Mouse (Mus musculus) brain, adult 2 months (tissue): ENCODE measurements at regions not wholly inside any gene's neighbourhood (a gene's known extent, or its start where the extent isn't known, plus 50 kb on each side); places are given as distances from the start of the nearest gene placed in this dataset.

ENCODE experiments used
- DNase-seq: peaks from one replicate; pipeline ENCODE4 v3.0.0; 2011; ENCODE audit warnings: low read depth, low spot score

DNA sequence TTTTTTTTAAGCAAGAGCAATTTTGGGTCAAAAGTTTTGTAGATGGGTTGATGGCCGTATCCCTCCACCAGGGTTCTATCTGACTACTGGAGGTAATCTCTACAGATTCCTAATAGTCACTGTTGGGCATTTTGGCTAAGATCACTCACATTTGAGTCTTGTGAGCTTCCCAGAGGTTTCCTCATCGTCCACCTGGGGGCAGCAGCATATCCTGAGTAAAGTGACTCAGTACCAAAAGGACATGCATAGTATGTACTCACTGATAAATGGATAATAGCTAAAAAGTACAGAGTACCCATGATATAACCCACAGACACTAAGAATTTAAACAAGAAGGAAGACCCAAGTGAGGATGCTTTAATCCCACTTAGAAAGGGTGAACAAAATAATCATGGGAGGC lies 1390.0 kb downstream of the Amy2a5 start:
- DNase-seq, result peak; percentile 38
